8 mouse cellular contexts compared by ENCODE assay signal in genomic region chr11:117318202-117318601, GRCm38 (mm10).
DNase-seq lines count a peak whose midpoint lies in the region; ATAC-seq and TF ChIP-seq lines count a peak whose summit lies in the region.

No protein-coding gene starts in this region.

- 0 out of 2 replicates have a peak overlapping the region, but pooled peaks have one; percentile 37 for H3K4me3 ChIP-seq in heart, embryonic 10.5 days
- no peak overlapping the region for H3K4me3 ChIP-seq in bone marrow, adult 2 months (replicated peaks; ENCODE audit: control insufficient read depth, low read depth, low read length)
- no peak overlapping the region for H3K4me3 ChIP-seq in hindbrain, embryonic 13.5 days
- no peak overlapping the region for H3K4me3 ChIP-seq in midbrain, embryonic 14.5 days (replicated peaks; ENCODE audit: low read depth, low read length)

- TF ChIP-seq CTCF in bone marrow, adult 2 months (IDR thresholded peaks at IDR 0.05; ENCODE audit: control insufficient read depth, insufficient read depth, low read length), result no peak

- ATAC-seq in hindbrain, embryonic 13.5 days (ENCODE audit: low FRiP score), result no peak
- ATAC-seq in midbrain, embryonic 14.5 days (ENCODE audit: low FRiP score, low TSS enrichment), result 0 out of 2 replicates have a peak, but pooled peaks have one; percentile 44

- H3K9ac ChIP-seq in hindbrain, embryonic 13.5 days, result no peak overlapping the region
- H3K9ac ChIP-seq in midbrain, embryonic 14.5 days (replicated peaks; ENCODE audit: low read length), result no peak overlapping the region

- no peak for TF ChIP-seq POLR2A in bone marrow, adult 2 months (IDR thresholded peaks at IDR 0.05; ENCODE audit: borderline replicate concordance, control insufficient read depth, low read depth, low read length)

- no peaks in the 10 kb centered on the region for H3K27me3 ChIP-seq in heart, embryonic 10.5 days (ENCODE audit: insufficient read depth, poor library complexity, severe bottlenecking)
- H3K27me3 ChIP-seq in hindbrain, embryonic 13.5 days, result no peaks in the 10 kb centered on the region
- no peaks in the 10 kb centered on the region for H3K27me3 ChIP-seq in midbrain, embryonic 14.5 days (ENCODE audit: control insufficient read depth, insufficient read depth, low read length)

- peaks cover 94% of the 10 kb centered on the region for H3K4me1 ChIP-seq in heart, embryonic 10.5 days
- H3K4me1 ChIP-seq in bone marrow, adult 2 months (ENCODE audit: control insufficient read depth, insufficient read depth, low read length), result peaks cover 28% of the 10 kb centered on the region
- peaks cover 74% of the 10 kb centered on the region for H3K4me1 ChIP-seq in hindbrain, embryonic 13.5 days (replicated peaks)
- H3K4me1 ChIP-seq in midbrain, embryonic 14.5 days (ENCODE audit: control insufficient read depth, insufficient read depth, low read length), result peaks cover 29% of the 10 kb centered on the region

- WGBS in heart, embryonic 10.5 days, result 45% methylated on average over 3 of the region's 3 CpGs
- WGBS in bone marrow, adult 2 months, result 67% methylated on average over 3 of the region's 3 CpGs
- WGBS in hindbrain, embryonic 13.5 days, result 37% methylated on average over 3 of the region's 3 CpGs
- 58% methylated on average over 3 of the region's 3 CpGs for WGBS in midbrain, embryonic 14.5 days

- no peak overlapping the region for H3K4me2 ChIP-seq in hindbrain, embryonic 13.5 days
- H3K4me2 ChIP-seq in midbrain, embryonic 14.5 days (ENCODE audit: low read length), result no peak overlapping the region

- peak overlapping the region; percentile 83 for H3K27ac ChIP-seq in heart, embryonic 10.5 days
- peak overlapping the region; percentile 96 for H3K27ac ChIP-seq in bone marrow, adult 2 months (ENCODE audit: control insufficient read depth, insufficient read depth, low read depth, low read length, poor library complexity)
- peak overlapping the region; percentile 91 for H3K27ac ChIP-seq in hindbrain, embryonic 13.5 days
- peak overlapping the region; percentile 67 for H3K27ac ChIP-seq in midbrain, embryonic 14.5 days (replicated peaks; ENCODE audit: low read depth, low read length)

- no peaks in the 10 kb centered on the region for H3K36me3 ChIP-seq in heart, embryonic 10.5 days
- H3K36me3 ChIP-seq in hindbrain, embryonic 13.5 days, result no peaks in the 10 kb centered on the region
- H3K36me3 ChIP-seq in midbrain, embryonic 14.5 days (ENCODE audit: control insufficient read depth, insufficient read depth, low read length), result no peaks in the 10 kb centered on the region

- intact Hi-C loops in heart, postnatal 10 days (cut with DNase I), result no loop called here

- no peak for DNase-seq in heart, embryonic 10.5 days (ENCODE audit: low spot score)
- DNase-seq in heart, postnatal 10 days, result no peak
- no peak for DNase-seq in midbrain, embryonic 14.5 days
- DNase-seq in right cerebral cortex, postnatal 14 days, result no peak
- no peak for DNase-seq in cerebellum, adult 9-11 months
- DNase-seq in gastrocnemius, postnatal 4 days (ENCODE audit: low spot score in 2 of 2), result no peak

- H3K9me3 ChIP-seq in heart, embryonic 10.5 days, result no peaks in the 10 kb centered on the region
- H3K9me3 ChIP-seq in hindbrain, embryonic 13.5 days, result no peaks in the 10 kb centered on the region
- H3K9me3 ChIP-seq in midbrain, embryonic 14.5 days (ENCODE audit: control insufficient read depth, low read length), result no peaks in the 10 kb centered on the region
